Mouse (Mus musculus) spleen, adult 2 months (tissue): Measurements from ENCODE around the gene Gm26741. TPM values are rescaled to one million over a fixed set of nuclear protein-coding genes. Genes with fewer than 3 reads are reported as not detected.
"Not testable (repeated sequence)": the region's sequence is repeated elsewhere in the genome, so short reads cannot be mapped to it uniquely, and the experiment has no call there.

Experiments used
- DNase-seq, 2 experiments: peaks; one replicate each; pipeline versions ENCODE4 v3.0.0 to v3.0.0-alpha.2; 2012 to 2021; ENCODE audit warnings: low spot score in 2 of 2, low read depth in 1 of 2
- H3K27ac ChIP-seq: fragments of 200-500 bp; 2 replicates; pipeline ENCODE4 v1.5.1; 2012; ENCODE audit warnings: low read length, inconsistent platforms; ENCODE audit not compliant: insufficient read depth
- H3K27me3 ChIP-seq: fragments of 200-500 bp; 2 replicates; pipeline ENCODE4 v1.6.1; 2012; ENCODE audit warnings: mild to moderate bottlenecking, moderate library complexity, low read length, inconsistent platforms; ENCODE audit not compliant: control insufficient read depth, insufficient read depth
- H3K36me3 ChIP-seq: fragments of 200-500 bp; 2 replicates; pipeline ENCODE4 v1.6.1; 2012; ENCODE audit warnings: mild to moderate bottlenecking, low read length, inconsistent platforms; ENCODE audit not compliant: control insufficient read depth, insufficient read depth
- H3K4me1 ChIP-seq: fragments of 200-500 bp; 2 replicates; pipeline ENCODE4 v1.6.1; 2011; ENCODE audit warnings: inconsistent platforms; ENCODE audit not compliant: control insufficient read depth, insufficient read depth, insufficient read length
- H3K4me3 ChIP-seq: fragments of 200-500 bp; 2 replicates; pipeline ENCODE4 v1.5.1; 2011; ENCODE audit warnings: mild to moderate bottlenecking, inconsistent platforms; ENCODE audit not compliant: insufficient read depth, insufficient read length; ENCODE audit errors: extremely low read depth
- CTCF ChIP-seq: fragments of 200-500 bp; IDR thresholded peaks from 2 replicates; pipeline ENCODE4 v1.5.1; 2011; ENCODE audit warnings: mild to moderate bottlenecking, inconsistent platforms; ENCODE audit not compliant: insufficient read depth, insufficient read length, insufficient replicate concordance; ENCODE audit errors: extremely low read depth
- POLR2A ChIP-seq: fragments of 200-500 bp; IDR thresholded peaks from 2 replicates; pipeline ENCODE4 v1.6.1; 2011; ENCODE audit warnings: low read depth, low read length, inconsistent platforms
- WGBS: fragments of 180-500 bp; shearing (Covaris S2); methylation state at CpG from one replicate; pipeline ENCODE4 v1.1.7; 2018; 5-methylcytosine and 5-hydroxymethylcytosine counted together
- polyA plus RNA-seq: library from polyadenylated mRNA; depleted of rRNA; stranded (reverse); fragments of >200 nt; gene quantifications from 2 replicates; pipeline ENCODE4 v1.2.3, GENCODE M21; 2012; rRNA removed

The Gm26741 gene
- polyA plus RNA-seq, result not detected in 2 replicates

- Histone ChIP-seq H3K27me3 (no peaks in the 10 kb centered on the region), H3K4me3 (no peak within 1 kb of the TSS), H3K27ac (no peak within 1 kb of the TSS), H3K36me3 (peaks cover 7% of the 10 kb centered on the region), H3K4me1 (no peaks in the 10 kb centered on the region)
- 89% methylated on average over 2 of the region's 2 CpGs for WGBS
- no peak for DNase-seq
- TF ChIP-seq CTCF (no peak), POLR2A (no peak)
Observed at GRCm38 (mm10) chr10:52358467-52358866, at the start of gene Gm26741. Gene Gm26741, plus strand, starts transcription at chr10:52358767.

GRCm38 (mm10) chr10:52309196-52309595 is 49.4 kb upstream of the Gm26741 start:
- TF ChIP-seq POLR2A (no peak), CTCF (no peak)
- H3K27me3 ChIP-seq, result no peaks in the 10 kb centered on the region
- no peak for DNase-seq
- H3K36me3 ChIP-seq, result no peaks in the 10 kb centered on the region
- WGBS, result 64% methylated on average over 8 of the region's 8 CpGs
- no peak overlapping the region for H3K27ac ChIP-seq
- no peak overlapping the region for H3K4me3 ChIP-seq
- H3K4me1 ChIP-seq, result no peaks in the 10 kb centered on the region

GRCm38 (mm10) chr10:52319506-52320286 is 38.9 kb upstream of the Gm26741 start:
- no peak for TF ChIP-seq CTCF
- no peak for TF ChIP-seq POLR2A
- Histone ChIP-seq H3K4me1 (no peaks in the 10 kb centered on the region), H3K36me3 (no peaks in the 10 kb centered on the region), H3K4me3 (no peak overlapping the region), H3K27ac (no peak overlapping the region), H3K27me3 (no peaks in the 10 kb centered on the region)
- no peak for DNase-seq
- 95% methylated on average over 28 of the region's 28 CpGs for WGBS

- WGBS, result 83% methylated on average over 3 of the region's 3 CpGs
- Histone ChIP-seq H3K4me3 (no peak overlapping the region), H3K27ac (no peak overlapping the region), H3K36me3 (no peaks in the 10 kb centered on the region), H3K4me1 (no peaks in the 10 kb centered on the region), H3K27me3 (no peaks in the 10 kb centered on the region)
- no peak for DNase-seq
- no peak for TF ChIP-seq CTCF
- TF ChIP-seq POLR2A, result no peak
Observed at GRCm38 (mm10) chr10:52321918-52322317, 36.6 kb upstream of the Gm26741 start.

GRCm38 (mm10) chr10:52331007-52331406 is 27.6 kb upstream of the Gm26741 start:
- Histone ChIP-seq H3K4me3 (no peak overlapping the region), H3K27ac (no peak overlapping the region), H3K4me1 (no peaks in the 10 kb centered on the region), H3K36me3 (0 out of 2 replicates have a peak, but pooled peaks cover 3% of the 10 kb centered on the region), H3K27me3 (no peaks in the 10 kb centered on the region)
- no peak for DNase-seq
- 0% methylated on average over 1 of the region's 1 CpGs for WGBS
- no peak for TF ChIP-seq POLR2A

- H3K27me3 ChIP-seq, H3K4me3 ChIP-seq, H3K27ac ChIP-seq, DNase-seq, H3K4me1 ChIP-seq: not testable (repeated sequence)
- 97% methylated on average over 4 of the region's 4 CpGs for WGBS
- peaks cover 24% of the 10 kb centered on the region for H3K36me3 ChIP-seq
Observed at GRCm38 (mm10) chr10:52343324-52343723, 15.2 kb upstream of the Gm26741 start.

GRCm38 (mm10) chr10:52353184-52353583 is 5.4 kb upstream of the Gm26741 start:
- no peak for TF ChIP-seq CTCF
- no peak for TF ChIP-seq POLR2A
- WGBS, result 95% methylated on average over 9 of the region's 9 CpGs
- H3K4me1 ChIP-seq, result no peaks in the 10 kb centered on the region

More at GRCm38 (mm10) chr10:52353184-52353583, 5.4 kb upstream of the Gm26741 start:
- Histone ChIP-seq H3K36me3 (peaks cover 26% of the 10 kb centered on the region), H3K27ac (no peak overlapping the region), H3K4me3 (no peak overlapping the region), H3K27me3 (no peaks in the 10 kb centered on the region)
- no peak for DNase-seq
